Mouse (Mus musculus): ENCODE results near the gene Slc25a34. TPM values are rescaled to one million over a fixed set of nuclear protein-coding genes. Genes with fewer than 3 reads are reported as not detected.
A peak's percentile ranks its signal among the peaks of the same experiment; 100 is the strongest.

Slc25a34 gene
- polyA plus RNA-seq (2011; ENCODE audit: insufficient read length, low read depth, missing spikeins) = 0.19 TPM in 1 of 2 replicates, not detected in the other

DNA sequence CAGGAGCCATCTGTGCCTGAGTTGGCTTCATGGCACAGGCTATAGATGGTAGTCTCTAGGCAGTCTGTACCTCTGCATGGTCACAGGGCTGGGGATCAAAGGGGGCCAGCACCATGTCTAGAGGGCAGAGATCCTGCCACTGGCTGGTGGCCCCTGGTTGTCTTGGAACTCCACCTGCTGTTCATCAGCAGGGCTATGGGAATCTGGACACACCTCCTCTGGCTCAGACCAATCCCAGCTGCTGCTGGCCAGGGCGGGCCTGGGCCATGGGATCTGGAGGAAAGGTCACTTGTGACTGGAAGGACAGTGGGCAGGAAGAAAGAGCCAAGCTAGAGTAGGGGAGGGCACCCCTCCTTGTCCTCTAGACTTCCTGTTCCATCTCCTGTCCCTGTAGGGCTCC lies at the start of gene Slc25a34:
TSS of gene Slc25a34 (minus strand) at position 156 of the 400 bp plus-strand sequence.
- no peak for TF ChIP-seq POLR2A (IDR thresholded peaks at IDR 0.05; ENCODE audit: low read depth, low read length)
- TF ChIP-seq CTCF (IDR thresholded peaks at IDR 0.05; ENCODE audit: borderline replicate concordance, insufficient read depth, low read length) = no peak
- H3K4me3 ChIP-seq (ENCODE audit: insufficient read depth, low read length) = no peak within 1 kb of the TSS
- no peak within 1 kb of the TSS for H3K27ac ChIP-seq (ENCODE audit: insufficient read depth, low read length)
- H3K4me1 ChIP-seq (ENCODE audit: control insufficient read depth, insufficient read depth, low read length) = no peaks in the 10 kb centered on the region

DNA sequence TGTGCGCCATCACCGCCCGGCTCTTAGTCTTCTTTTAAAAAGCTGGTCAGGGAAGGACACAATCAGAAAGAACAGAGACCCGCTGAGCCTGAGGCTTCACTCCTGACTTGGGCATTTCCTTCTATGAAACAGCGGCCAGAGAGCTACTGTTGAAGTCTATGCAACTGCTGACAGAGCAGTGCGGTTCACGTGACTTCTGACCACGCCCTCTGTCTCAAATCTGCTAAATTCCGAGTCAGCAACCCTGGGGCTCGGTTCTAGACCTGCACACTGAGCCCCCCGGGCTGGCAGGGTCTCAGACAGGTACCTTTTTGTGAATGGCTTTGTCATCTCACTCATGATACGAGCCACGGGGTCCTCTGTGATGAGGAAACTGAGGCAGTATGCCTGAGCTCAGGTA lies 48.7 kb upstream of the Slc25a34 start:
- H3K4me3 ChIP-seq (ENCODE audit: insufficient read depth, low read length) = no peak overlapping the region
- H3K4me1 ChIP-seq (ENCODE audit: control insufficient read depth, insufficient read depth, low read length) = no peaks in the 10 kb centered on the region
- no peak overlapping the region for H3K27ac ChIP-seq (ENCODE audit: insufficient read depth, low read length)
- TF ChIP-seq POLR2A (IDR thresholded peaks at IDR 0.05; ENCODE audit: low read depth, low read length) (no peak), CTCF (IDR thresholded peaks at IDR 0.05; ENCODE audit: borderline replicate concordance, insufficient read depth, low read length) (no peak)

DNA sequence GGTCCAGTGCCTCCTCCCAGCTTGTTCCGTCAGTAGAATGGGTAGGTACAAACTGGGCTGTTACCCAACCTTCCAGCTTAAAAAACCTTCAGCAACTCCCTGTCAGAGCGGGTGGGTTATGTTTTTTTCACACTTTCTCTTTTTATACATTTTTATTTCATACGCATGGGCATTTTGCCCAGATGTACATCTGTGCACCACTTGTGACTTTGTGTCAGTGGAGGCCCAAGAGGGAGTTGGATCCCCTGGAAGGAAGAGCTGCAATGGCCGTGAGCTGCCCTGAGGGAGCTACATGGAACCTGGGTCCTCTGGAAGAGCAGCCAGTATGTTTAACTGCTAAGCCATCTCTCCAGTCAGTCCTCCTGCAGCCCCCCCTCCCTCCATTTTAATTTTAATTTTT lies 47.8 kb upstream of the Slc25a34 start:
- Histone ChIP-seq H3K4me3 (ENCODE audit: insufficient read depth, low read length) (no peak overlapping the region), H3K27ac (ENCODE audit: insufficient read depth, low read length) (no peak overlapping the region), H3K4me1 (ENCODE audit: control insufficient read depth, insufficient read depth, low read length) (no peaks in the 10 kb centered on the region)
- no peak for TF ChIP-seq CTCF (IDR thresholded peaks at IDR 0.05; ENCODE audit: borderline replicate concordance, insufficient read depth, low read length)
- no peak for TF ChIP-seq POLR2A (IDR thresholded peaks at IDR 0.05; ENCODE audit: low read depth, low read length)

GRCm38 (mm10) chr4:141669898-141670712 lies 46.5 kb upstream of the Slc25a34 start:
- TF ChIP-seq CTCF (IDR thresholded peaks at IDR 0.05; ENCODE audit: borderline replicate concordance, insufficient read depth, low read length) = no peak
- TF ChIP-seq POLR2A (IDR thresholded peaks at IDR 0.05; ENCODE audit: low read depth, low read length) = no peak
- Histone ChIP-seq H3K27ac (ENCODE audit: insufficient read depth, low read length) (peak overlapping the region; percentile 54), H3K4me3 (ENCODE audit: insufficient read depth, low read length) (no peak overlapping the region), H3K4me1 (ENCODE audit: control insufficient read depth, insufficient read depth, low read length) (no peaks in the 10 kb centered on the region)

DNA sequence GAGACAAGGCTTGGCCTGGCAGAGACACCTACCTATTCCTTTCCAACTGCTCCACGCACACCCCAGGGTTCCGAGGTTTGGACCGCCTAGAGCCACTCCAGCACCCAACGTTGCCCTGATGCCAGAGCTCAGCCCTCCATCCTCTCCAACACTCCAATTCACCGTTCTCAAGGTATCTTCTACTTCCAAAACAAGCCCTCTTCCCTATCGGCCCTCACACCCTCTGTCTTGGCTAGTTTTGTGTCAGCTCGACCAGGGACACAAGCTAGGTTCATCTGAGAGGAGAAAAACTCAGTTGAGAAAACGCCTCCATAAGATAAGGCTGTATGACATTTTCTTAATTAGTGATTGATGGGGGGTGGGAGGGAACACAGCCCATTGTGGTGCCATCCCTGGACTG lies 41.2 kb upstream of the Slc25a34 start, which contains the start of gene Plekhm2:
TSS of gene Plekhm2 (minus strand) at position 101 of the 400 bp plus-strand sequence.
- peak within 1 kb of the TSS; percentile 79 for H3K4me3 ChIP-seq (ENCODE audit: insufficient read depth, low read length)
- TF ChIP-seq CTCF (IDR thresholded peaks at IDR 0.05; ENCODE audit: borderline replicate concordance, insufficient read depth, low read length) (no peak), POLR2A (IDR thresholded peaks at IDR 0.05; ENCODE audit: low read depth, low read length) (peak; percentile 22; the same call in 1 of the 2 replicates)
- no peaks in the 10 kb centered on the region for H3K4me1 ChIP-seq (ENCODE audit: control insufficient read depth, insufficient read depth, low read length)
- H3K27ac ChIP-seq (ENCODE audit: insufficient read depth, low read length) = peak within 1 kb of the TSS; percentile 28; the same call in 1 of the 2 replicates

DNA sequence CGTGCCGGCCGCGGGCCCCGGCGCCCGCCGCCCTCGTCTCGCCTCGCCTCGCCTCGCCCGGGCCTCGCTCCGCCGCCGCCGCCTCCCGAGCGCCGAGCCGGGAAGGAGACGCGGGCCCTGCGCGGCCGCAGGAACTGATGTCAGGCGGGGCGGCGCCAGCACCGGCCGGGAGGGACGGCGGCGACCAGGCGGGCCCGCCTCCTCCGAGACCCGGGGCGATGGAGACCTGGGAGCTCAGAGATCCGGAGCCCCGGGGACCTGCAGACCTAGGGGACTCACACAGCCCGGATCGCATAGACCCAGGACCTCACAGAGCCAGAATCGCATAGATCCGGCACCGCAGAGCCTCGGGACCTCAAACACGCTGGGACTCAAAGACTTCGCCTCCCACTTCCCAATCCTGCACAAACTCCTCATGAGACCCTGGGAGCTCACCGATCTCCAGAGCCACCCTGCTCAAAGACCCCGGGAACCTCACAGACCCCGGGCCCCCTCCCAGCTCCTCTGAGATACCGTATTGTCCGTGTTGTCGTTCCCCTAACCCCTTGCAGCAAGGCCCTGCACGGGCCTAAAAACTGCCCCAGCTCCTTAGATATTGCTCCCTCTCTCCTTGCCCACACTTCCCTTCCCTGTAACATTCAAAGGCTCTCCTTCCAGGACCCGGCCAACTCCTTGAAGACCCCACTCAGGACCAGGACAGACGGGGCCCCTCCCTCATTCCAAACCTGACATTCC lies 40.6 kb upstream of the Slc25a34 start:
- Histone ChIP-seq H3K4me3 (ENCODE audit: insufficient read depth, low read length) (peak overlapping the region; percentile 75), H3K4me1 (ENCODE audit: control insufficient read depth, insufficient read depth, low read length) (no peaks in the 10 kb centered on the region), H3K27ac (ENCODE audit: insufficient read depth, low read length) (peak overlapping the region; percentile 28; the same call in 1 of the 2 replicates)
- TF ChIP-seq CTCF (IDR thresholded peaks at IDR 0.05; ENCODE audit: borderline replicate concordance, insufficient read depth, low read length) (no peak), POLR2A (IDR thresholded peaks at IDR 0.05; ENCODE audit: low read depth, low read length) (peak; percentile 80)

DNA sequence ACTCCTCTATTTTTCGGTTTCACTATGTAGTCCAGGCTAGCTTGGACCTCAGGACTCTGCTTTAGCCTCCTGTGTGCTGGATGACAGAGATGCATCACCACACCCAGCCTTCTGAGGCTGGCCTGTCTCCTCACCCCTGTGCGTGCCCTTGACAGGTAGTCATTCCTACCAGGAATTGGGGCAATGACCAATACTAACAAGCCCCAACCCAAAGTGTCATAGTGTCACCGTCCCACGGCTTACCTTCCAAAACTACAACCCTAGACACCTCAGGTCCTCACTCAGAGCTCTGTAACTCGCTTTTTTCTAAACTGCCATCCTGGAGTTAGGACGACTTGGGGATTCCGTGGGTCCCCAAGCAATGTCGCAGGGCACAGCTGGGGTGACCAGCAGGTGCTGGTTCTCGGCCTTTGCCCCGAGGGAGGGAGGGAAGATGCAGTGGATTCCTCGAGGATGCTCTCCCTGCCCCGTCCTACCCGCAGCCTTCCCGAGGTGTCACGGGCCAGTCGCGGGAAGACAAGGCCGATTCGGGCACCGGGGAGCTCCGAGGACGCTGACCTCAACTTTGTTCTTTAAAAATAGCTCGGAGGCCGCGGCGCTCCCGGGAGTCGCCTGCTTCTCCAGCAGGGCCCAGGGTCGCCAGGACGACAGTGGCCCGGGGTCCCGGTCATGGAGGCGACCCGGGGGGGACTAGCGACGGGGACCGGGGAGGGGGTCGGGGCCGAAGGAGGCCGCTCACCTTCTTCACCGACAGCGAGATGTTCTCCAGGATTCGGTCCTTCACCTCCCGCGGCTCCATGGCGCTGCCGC lies 39.7 kb upstream of the Slc25a34 start:
- no peak for TF ChIP-seq POLR2A (IDR thresholded peaks at IDR 0.05; ENCODE audit: low read depth, low read length)
- no peak for TF ChIP-seq CTCF (IDR thresholded peaks at IDR 0.05; ENCODE audit: borderline replicate concordance, insufficient read depth, low read length)
- H3K4me1 ChIP-seq (ENCODE audit: control insufficient read depth, insufficient read depth, low read length) = no peaks in the 10 kb centered on the region
- H3K4me3 ChIP-seq (ENCODE audit: insufficient read depth, low read length) = peak overlapping the region; percentile 79
- no peak overlapping the region for H3K27ac ChIP-seq (ENCODE audit: insufficient read depth, low read length)

- H3K4me1 ChIP-seq (ENCODE audit: control insufficient read depth, insufficient read depth, low read length) = no peaks in the 10 kb centered on the region
- no peak overlapping the region for H3K27ac ChIP-seq (ENCODE audit: insufficient read depth, low read length)
- no peak for TF ChIP-seq CTCF (IDR thresholded peaks at IDR 0.05; ENCODE audit: borderline replicate concordance, insufficient read depth, low read length)
- no peak overlapping the region for H3K4me3 ChIP-seq (ENCODE audit: insufficient read depth, low read length)
Measured at GRCm38 (mm10) chr4:141660884-141661283, 37.3 kb upstream of the Slc25a34 start.

- Histone ChIP-seq H3K4me1 (ENCODE audit: control insufficient read depth, insufficient read depth, low read length) (no peaks in the 10 kb centered on the region), H3K4me3 (ENCODE audit: insufficient read depth, low read length) (no peak overlapping the region), H3K27ac (ENCODE audit: insufficient read depth, low read length) (no peak overlapping the region)
- TF ChIP-seq CTCF (IDR thresholded peaks at IDR 0.05; ENCODE audit: borderline replicate concordance, insufficient read depth, low read length) (peak; percentile 31; the same call in 1 of the 2 replicates), POLR2A (IDR thresholded peaks at IDR 0.05; ENCODE audit: low read depth, low read length) (no peak)
Measured at GRCm38 (mm10) chr4:141659739-141660138, 36.1 kb upstream of the Slc25a34 start.
